Comparison of ENCODE assay signal across 16 mouse cellular contexts in genomic region chr14:28959042-28959441, GRCm38 (mm10). TPM values are rescaled to one million over a fixed set of nuclear protein-coding genes. Genes with fewer than 3 reads are reported as not detected.
DNase-seq lines count a peak whose midpoint lies in the region; ATAC-seq lines count a peak whose summit lies in the region.
"Had no signal": no experiment of that assay in that cellular context is flagged by ENCODE, and none has a peak within 500 bp of the region (broad histone marks: within the 10 kb centered on the region; RNA-seq: fewer than 3 reads in every experiment).

No protein-coding gene starts in this region.

- no peaks in the 10 kb centered on the region for H3K9me3 ChIP-seq in heart, embryonic 12.5 days (replicated peaks)
- H3K9me3 ChIP-seq in forebrain, embryonic 10.5 days, result no peaks in the 10 kb centered on the region
- H3K9me3 ChIP-seq in hindbrain, embryonic 10.5 days, result no peaks in the 10 kb centered on the region
- H3K9me3 ChIP-seq in midbrain, embryonic 14.5 days (ENCODE audit: control insufficient read depth, low read length), result no peaks in the 10 kb centered on the region
- H3K9me3 ChIP-seq in intestine, embryonic 15.5 days, result no peaks in the 10 kb centered on the region

- intact Hi-C loops in heart, postnatal 36 days (cut with DNase I), result loop anchor here (10.0 kb wide), 1 partner anchor 486 kb away; no protein-coding TSS in a partner anchor

- peak overlapping the region; percentile 70; the same call in 1 of the 2 replicates for H3K27ac ChIP-seq in heart, embryonic 12.5 days (ENCODE audit: poor library complexity, severe bottlenecking)
- peak overlapping the region; percentile 77; the same call in 1 of the 2 replicates for H3K27ac ChIP-seq in forebrain, embryonic 10.5 days
- peak overlapping the region; percentile 86 for H3K27ac ChIP-seq in hindbrain, embryonic 10.5 days
- peak overlapping the region; percentile 86 for H3K27ac ChIP-seq in midbrain, embryonic 14.5 days (replicated peaks; ENCODE audit: low read depth, low read length)
- no peak overlapping the region for H3K27ac ChIP-seq in intestine, embryonic 15.5 days

- peaks cover 20% of the 10 kb centered on the region for H3K4me1 ChIP-seq in heart, embryonic 12.5 days (replicated peaks)
- peaks cover 56% of the 10 kb centered on the region for H3K4me1 ChIP-seq in forebrain, embryonic 10.5 days
- peaks cover 53% of the 10 kb centered on the region for H3K4me1 ChIP-seq in hindbrain, embryonic 10.5 days (replicated peaks)
- peaks cover 38% of the 10 kb centered on the region for H3K4me1 ChIP-seq in midbrain, embryonic 14.5 days (ENCODE audit: control insufficient read depth, insufficient read depth, low read length)
- H3K4me1 ChIP-seq in intestine, embryonic 15.5 days (replicated peaks), result no peaks in the 10 kb centered on the region

- H3K36me3 ChIP-seq in heart, embryonic 12.5 days, result no peaks in the 10 kb centered on the region
- H3K36me3 ChIP-seq in forebrain, embryonic 10.5 days (replicated peaks), result no peaks in the 10 kb centered on the region
- H3K36me3 ChIP-seq in hindbrain, embryonic 10.5 days, result no peaks in the 10 kb centered on the region
- no peaks in the 10 kb centered on the region for H3K36me3 ChIP-seq in midbrain, embryonic 14.5 days (ENCODE audit: control insufficient read depth, insufficient read depth, low read length)
- no peaks in the 10 kb centered on the region for H3K36me3 ChIP-seq in intestine, embryonic 15.5 days
- H3K36me3 ChIP-seq: G1E had no signal

- no peak overlapping the region for H3K4me2 ChIP-seq in heart, embryonic 12.5 days
- H3K4me2 ChIP-seq in midbrain, embryonic 14.5 days (ENCODE audit: low read length), result no peak overlapping the region
- no peak overlapping the region for H3K4me2 ChIP-seq in intestine, embryonic 15.5 days (replicated peaks)
- H3K4me2 ChIP-seq: lung, embryonic 14.5 days had no signal

- no peak overlapping the region for H3K9ac ChIP-seq in heart, embryonic 12.5 days
- no peak overlapping the region for H3K9ac ChIP-seq in midbrain, embryonic 14.5 days (replicated peaks; ENCODE audit: low read length)
- no peak overlapping the region for H3K9ac ChIP-seq in intestine, embryonic 15.5 days
- H3K9ac ChIP-seq: lung, embryonic 14.5 days had no signal

- no peak for DNase-seq in heart, postnatal 36 days
- DNase-seq in forebrain, embryonic 10.5 days (ENCODE audit: extremely low spot score, low spot score), result no peak
- DNase-seq in hindbrain, embryonic 10.5 days (ENCODE audit: low spot score), result no peak
- DNase-seq in midbrain, embryonic 14.5 days, result peak; percentile 43
- DNase-seq in kidney, postnatal 36 days, result no peak
- no peak for DNase-seq in right cerebral cortex, postnatal 36 days (ENCODE audit: low spot score in 2 of 2)
- DNase-seq: kidney, adult 18-20 months; thymus, postnatal 36 days had no signal

- whole genome bisulfite sequencing in heart, embryonic 12.5 days, result 21% methylated on average over 3 of the region's 3 CpGs
- WGBS in forebrain, embryonic 10.5 days, result 50% methylated on average over 3 of the region's 3 CpGs
- 38% methylated on average over 3 of the region's 3 CpGs for WGBS in hindbrain, embryonic 10.5 days
- WGBS in midbrain, embryonic 14.5 days, result 12% methylated on average over 3 of the region's 3 CpGs
- WGBS in intestine, embryonic 15.5 days, result 53% methylated on average over 3 of the region's 3 CpGs

- peaks cover 5% of the 10 kb centered on the region; the same call in 1 of the 2 replicates for H3K27me3 ChIP-seq in heart, embryonic 12.5 days (replicated peaks)
- H3K27me3 ChIP-seq in forebrain, embryonic 10.5 days (ENCODE audit: poor library complexity, severe bottlenecking), result peaks cover 20% of the 10 kb centered on the region
- H3K27me3 ChIP-seq in hindbrain, embryonic 10.5 days (ENCODE audit: insufficient read depth, poor library complexity, severe bottlenecking), result peaks cover 3% of the 10 kb centered on the region; the same call in 1 of the 2 replicates
- no peaks in the 10 kb centered on the region for H3K27me3 ChIP-seq in midbrain, embryonic 14.5 days (ENCODE audit: control insufficient read depth, insufficient read depth, low read length)
- no peaks in the 10 kb centered on the region for H3K27me3 ChIP-seq in intestine, embryonic 15.5 days (replicated peaks)

- ATAC-seq in heart, embryonic 12.5 days (ENCODE audit: insufficient number of reproducible peaks, low FRiP score), result peak; percentile 63; the same call in 1 of the 2 replicates
- ATAC-seq in midbrain, embryonic 14.5 days (ENCODE audit: low FRiP score, low TSS enrichment), result peak; percentile 51; the same call in 1 of the 2 replicates
- ATAC-seq in intestine, embryonic 15.5 days, result no peak

- H3K4me3 ChIP-seq in heart, embryonic 12.5 days, result no peak overlapping the region
- H3K4me3 ChIP-seq in forebrain, embryonic 10.5 days, result no peak overlapping the region
- H3K4me3 ChIP-seq in hindbrain, embryonic 10.5 days, result no peak overlapping the region
- no peak overlapping the region for H3K4me3 ChIP-seq in midbrain, embryonic 14.5 days (replicated peaks; ENCODE audit: low read depth, low read length)
- H3K4me3 ChIP-seq in intestine, embryonic 15.5 days (replicated peaks), result no peak overlapping the region

RNA-seq across cellular contexts. Expression of gene Lrtm1, which starts 59.0 kb away (rescaled TPM):
- 0.94 and 1.1 TPM in 2 replicates for polyA plus RNA-seq in heart, embryonic 12.5 days (2016; fragmentation: Nextera tagmentation; extraction: Ambion mirVana)
- total RNA-seq in heart, postnatal 36 days (2021), result 100 to 1,000 TPM; 165 to 198 TPM
- 0.76 and 1.3 TPM in 2 replicates for polyA plus RNA-seq in forebrain, embryonic 10.5 days (2016; fragmentation: Nextera tagmentation; extraction: Ambion mirVana)
- 0.86 and 1.7 TPM in 2 replicates for polyA plus RNA-seq in hindbrain, embryonic 10.5 days (2016; fragmentation: Nextera tagmentation; extraction: Ambion mirVana)
- polyA plus RNA-seq in midbrain, embryonic 14.5 days (2014; fragmentation: Nextera tagmentation; extraction: Ambion mirVana), result 0.29 and 0.50 TPM in 2 replicates
- not detected in 2 replicates for polyA plus RNA-seq in intestine, embryonic 15.5 days (2015; fragmentation: Nextera tagmentation; extraction: Ambion mirVana)
- total RNA-seq: megakaryocyte, adult 5-6 weeks; neutrophil, adult 5-6 weeks had no signal
- polyA plus RNA-seq: C2C12; cerebellum, adult 2 months; G1E had no signal
